In genomic region chr2:166022327-166022726, GRCm38 (mm10) we compare ENCODE assay signal across 10 mouse cellular contexts. TPM values are rescaled to one million over a fixed set of nuclear protein-coding genes. Genes with fewer than 3 reads are reported as not detected.
DNase-seq lines count a peak whose midpoint lies in the region; ATAC-seq and TF ChIP-seq lines count a peak whose summit lies in the region.
"Had no signal": no experiment of that assay in that cellular context is flagged by ENCODE, and none has a peak within 500 bp of the region (broad histone marks: within the 10 kb centered on the region; RNA-seq: fewer than 3 reads in every experiment).

No protein-coding gene starts in this region.

- no peak overlapping the region for H3K4me2 ChIP-seq in embryonic facial prominence, embryonic 11.5 days (ENCODE audit: low read depth, low read length)
- H3K4me2 ChIP-seq in lung, embryonic 14.5 days = no peak overlapping the region
- H3K4me2 ChIP-seq in forebrain, embryonic 15.5 days (replicated peaks) = no peak overlapping the region
- no peak overlapping the region for H3K4me2 ChIP-seq in midbrain, postnatal 0 days (ENCODE audit: low read depth, low read length, poor library complexity, severe bottlenecking)
- H3K4me2 ChIP-seq: embryonic facial prominence, embryonic 15.5 days; liver, embryonic 15.5 days had no signal

- H3K9ac ChIP-seq in embryonic facial prominence, embryonic 11.5 days (replicated peaks; ENCODE audit: low read length) = no peak overlapping the region
- H3K9ac ChIP-seq in lung, embryonic 14.5 days = no peak overlapping the region
- H3K9ac ChIP-seq in forebrain, embryonic 15.5 days (replicated peaks) = no peak overlapping the region
- 0 out of 2 replicates have a peak overlapping the region, but pooled peaks have one; percentile 8 for H3K9ac ChIP-seq in midbrain, postnatal 0 days (replicated peaks; ENCODE audit: low read length, poor library complexity, severe bottlenecking)
- H3K9ac ChIP-seq: embryonic facial prominence, embryonic 15.5 days; liver, embryonic 15.5 days had no signal

- no peak for DNase-seq in embryonic facial prominence, embryonic 11.5 days (ENCODE audit: low spot score)
- DNase-seq in embryonic facial prominence, embryonic 10.5 days (ENCODE audit: low spot score) = no peak
- no peak for DNase-seq in lung, embryonic 14.5 days
- DNase-seq in lung, postnatal 25 days (ENCODE audit: low spot score) = no peak
- DNase-seq in midbrain, postnatal 0 days (ENCODE audit: low spot score) = peak; percentile 68
- DNase-seq in adrenal gland, postnatal 36 days = no peak
- DNase-seq in adrenal gland, adult 8-10 months = no peak

- 0 out of 2 replicates have a peak overlapping the region, but pooled peaks have one; percentile 6 for H3K27ac ChIP-seq in embryonic facial prominence, embryonic 11.5 days (replicated peaks; ENCODE audit: low read depth, low read length)
- H3K27ac ChIP-seq in embryonic facial prominence, embryonic 10.5 days (replicated peaks) = no peak overlapping the region; the same call in 1 of the 2 replicates
- peak overlapping the region; percentile 50; the same call in 1 of the 2 replicates for H3K27ac ChIP-seq in lung, embryonic 14.5 days (ENCODE audit: low read depth)
- peak overlapping the region; percentile 80 for H3K27ac ChIP-seq in forebrain, embryonic 15.5 days (replicated peaks)
- peak overlapping the region; percentile 88 for H3K27ac ChIP-seq in midbrain, postnatal 0 days (ENCODE audit: low read depth, low read length)
- H3K27ac ChIP-seq: embryonic facial prominence, embryonic 15.5 days; liver, embryonic 15.5 days had no signal

- H3K4me1 ChIP-seq in embryonic facial prominence, embryonic 11.5 days (ENCODE audit: control insufficient read depth, insufficient read depth, low read length) = peaks cover 2% of the 10 kb centered on the region; the same call in 1 of the 2 replicates
- peaks cover 36% of the 10 kb centered on the region for H3K4me1 ChIP-seq in embryonic facial prominence, embryonic 10.5 days
- peaks cover 19% of the 10 kb centered on the region for H3K4me1 ChIP-seq in lung, embryonic 14.5 days (ENCODE audit: insufficient read depth)
- H3K4me1 ChIP-seq in forebrain, embryonic 15.5 days = peaks cover 45% of the 10 kb centered on the region
- peaks cover 23% of the 10 kb centered on the region for H3K4me1 ChIP-seq in midbrain, postnatal 0 days (ENCODE audit: insufficient read depth, low read length)

- H3K9me3 ChIP-seq in embryonic facial prominence, embryonic 11.5 days (replicated peaks; ENCODE audit: control insufficient read depth, low read length) = no peaks in the 10 kb centered on the region
- H3K9me3 ChIP-seq in embryonic facial prominence, embryonic 10.5 days = no peaks in the 10 kb centered on the region
- H3K9me3 ChIP-seq in lung, embryonic 14.5 days (ENCODE audit: low read depth, low read length) = no peaks in the 10 kb centered on the region
- no peaks in the 10 kb centered on the region for H3K9me3 ChIP-seq in forebrain, embryonic 15.5 days
- H3K9me3 ChIP-seq in midbrain, postnatal 0 days (ENCODE audit: low read length) = no peaks in the 10 kb centered on the region
- H3K9me3 ChIP-seq: embryonic facial prominence, embryonic 15.5 days; liver, embryonic 15.5 days had no signal

- no peak overlapping the region for H3K4me3 ChIP-seq in embryonic facial prominence, embryonic 11.5 days (ENCODE audit: low read depth, low read length)
- H3K4me3 ChIP-seq in embryonic facial prominence, embryonic 10.5 days = no peak overlapping the region
- no peak overlapping the region for H3K4me3 ChIP-seq in lung, embryonic 14.5 days (ENCODE audit: low read depth, low read length)
- no peak overlapping the region for H3K4me3 ChIP-seq in forebrain, embryonic 15.5 days
- no peak overlapping the region for H3K4me3 ChIP-seq in midbrain, postnatal 0 days (ENCODE audit: low read depth, low read length)
- H3K4me3 ChIP-seq: embryonic facial prominence, embryonic 15.5 days; liver, embryonic 15.5 days had no signal

- H3K36me3 ChIP-seq in embryonic facial prominence, embryonic 11.5 days (replicated peaks; ENCODE audit: control insufficient read depth, insufficient read depth, low read depth, low read length) = no peaks in the 10 kb centered on the region
- H3K36me3 ChIP-seq in embryonic facial prominence, embryonic 10.5 days (replicated peaks) = no peaks in the 10 kb centered on the region
- no peaks in the 10 kb centered on the region for H3K36me3 ChIP-seq in lung, embryonic 14.5 days (ENCODE audit: insufficient read depth)
- H3K36me3 ChIP-seq in forebrain, embryonic 15.5 days = no peaks in the 10 kb centered on the region
- no peaks in the 10 kb centered on the region for H3K36me3 ChIP-seq in midbrain, postnatal 0 days (ENCODE audit: insufficient read depth, low read length)
- H3K36me3 ChIP-seq: embryonic facial prominence, embryonic 15.5 days; liver, embryonic 15.5 days had no signal

- no peaks in the 10 kb centered on the region for H3K27me3 ChIP-seq in embryonic facial prominence, embryonic 11.5 days (ENCODE audit: control insufficient read depth, insufficient read depth, low read length)
- no peaks in the 10 kb centered on the region for H3K27me3 ChIP-seq in embryonic facial prominence, embryonic 10.5 days (replicated peaks; ENCODE audit: low read depth, poor library complexity, severe bottlenecking)
- no peaks in the 10 kb centered on the region for H3K27me3 ChIP-seq in lung, embryonic 14.5 days (ENCODE audit: insufficient read depth, low read length)
- H3K27me3 ChIP-seq in forebrain, embryonic 15.5 days = no peaks in the 10 kb centered on the region
- H3K27me3 ChIP-seq in midbrain, postnatal 0 days (ENCODE audit: insufficient read depth, low read length) = no peaks in the 10 kb centered on the region
- H3K27me3 ChIP-seq: embryonic facial prominence, embryonic 15.5 days; liver, embryonic 15.5 days had no signal

- no peak for ATAC-seq in embryonic facial prominence, embryonic 11.5 days (replicated peaks; ENCODE audit: insufficient number of reproducible peaks, low FRiP score, low TSS enrichment, low read depth)
- no peak for ATAC-seq in lung, embryonic 14.5 days (ENCODE audit: insufficient read depth)
- ATAC-seq in forebrain, embryonic 15.5 days (replicated peaks) = no peak
- no peak for ATAC-seq in midbrain, postnatal 0 days (ENCODE audit: low FRiP score)

- TF ChIP-seq CTCF in lung, embryonic 14.5 days (IDR thresholded peaks at IDR 0.05; ENCODE audit: low read depth) = no peak
- TF ChIP-seq CTCF in midbrain, postnatal 0 days (IDR thresholded peaks at IDR 0.05) = no peak

- 51% methylated on average over 8 of the region's 8 CpGs for WGBS in embryonic facial prominence, embryonic 11.5 days
- WGBS in embryonic facial prominence, embryonic 10.5 days = 61% methylated on average over 8 of the region's 8 CpGs
- WGBS in lung, embryonic 14.5 days = 39% methylated on average over 8 of the region's 8 CpGs
- WGBS in forebrain, embryonic 15.5 days = 27% methylated on average over 8 of the region's 8 CpGs
- 21% methylated on average over 8 of the region's 8 CpGs for WGBS in midbrain, postnatal 0 days

RNA-seq across cellular contexts. Expression of gene Ncoa3, which starts 29.9 kb away (rescaled TPM):
- polyA plus RNA-seq in embryonic facial prominence, embryonic 11.5 days (2014; fragmentation: Nextera tagmentation; extraction: Ambion mirVana) = 16.2 and 18.0 TPM in 2 replicates
- 16.0 TPM in 2 replicates for polyA plus RNA-seq in embryonic facial prominence, embryonic 10.5 days (2016; fragmentation: Nextera tagmentation; extraction: Ambion mirVana)
- 17.4 and 17.7 TPM in 2 replicates for polyA plus RNA-seq in lung, embryonic 14.5 days (2014; fragmentation: Nextera tagmentation; extraction: Ambion mirVana)
- polyA plus RNA-seq in forebrain, embryonic 15.5 days (2015; fragmentation: Nextera tagmentation; extraction: Ambion mirVana) = 9.7 and 10.3 TPM in 2 replicates
- total RNA-seq in midbrain, postnatal 0 days (2014; rRNA removed) = 40.8 and 40.9 TPM in 2 replicates
- polyA plus RNA-seq in midbrain, postnatal 0 days (2015; fragmentation: Nextera tagmentation; extraction: Ambion mirVana) = 12.6 and 14.9 TPM in 2 replicates
- total RNA-seq in adrenal gland, postnatal 36 days (2021) = 10 to 100 TPM; 24.6 to 42.8 TPM
- total RNA-seq in adrenal gland, adult 8-10 months (2022) = 10 to 100 TPM; 24.2 to 46.2 (median 33.3) TPM
